Mouse (Mus musculus): ENCODE data around the gene Prrx1.

Prrx1 gene
- long read RNA-seq, experiment 1: 0 reads
- long read RNA-seq, experiment 2, full-length matches to known transcripts: 3 of 3 reads
- long read RNA-seq, experiment 2, partial matches to known transcripts: 0 of 3 reads
- long read RNA-seq, experiment 2, other reads (novel, unspliced or antisense): 0 of 3 reads

DNA sequence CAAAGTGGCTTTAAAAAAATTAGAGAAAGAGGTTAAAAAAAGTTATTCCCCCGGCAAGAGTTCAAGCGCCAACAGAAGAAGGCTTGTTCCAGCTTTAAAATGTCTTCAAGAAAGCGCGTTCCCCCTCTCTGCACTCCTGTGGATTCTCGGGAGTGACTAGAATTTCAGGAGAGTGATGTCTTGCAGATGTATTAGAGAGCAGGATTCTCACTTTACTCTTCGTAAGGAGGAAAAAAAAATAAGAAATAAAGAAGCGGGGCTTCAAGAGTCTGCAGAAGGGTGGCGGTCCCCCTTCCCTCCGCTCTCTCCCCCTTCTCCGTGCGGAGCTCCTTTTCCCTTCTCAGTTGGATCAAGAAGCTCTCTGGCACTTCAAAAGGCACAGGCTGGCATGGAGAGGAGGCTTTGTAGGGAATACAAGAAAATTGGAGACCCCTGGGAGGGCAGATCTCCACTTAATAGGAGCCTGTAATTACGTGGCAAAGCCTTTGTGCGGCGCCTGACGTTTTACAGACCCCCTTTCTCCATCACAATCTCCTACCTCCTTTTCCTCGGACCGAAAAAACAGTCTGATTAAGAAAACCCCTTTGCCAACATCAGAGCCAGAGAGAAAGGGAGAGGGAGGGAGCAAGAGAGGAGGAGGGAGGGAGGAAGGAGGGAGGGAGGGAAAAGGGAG is at the start of gene Prrx1:
TSS of gene Prrx1 (minus strand) at position 610 of the 673 bp plus-strand sequence.
- intact Hi-C loops (cut with DNase I): no loop called here

DNA sequence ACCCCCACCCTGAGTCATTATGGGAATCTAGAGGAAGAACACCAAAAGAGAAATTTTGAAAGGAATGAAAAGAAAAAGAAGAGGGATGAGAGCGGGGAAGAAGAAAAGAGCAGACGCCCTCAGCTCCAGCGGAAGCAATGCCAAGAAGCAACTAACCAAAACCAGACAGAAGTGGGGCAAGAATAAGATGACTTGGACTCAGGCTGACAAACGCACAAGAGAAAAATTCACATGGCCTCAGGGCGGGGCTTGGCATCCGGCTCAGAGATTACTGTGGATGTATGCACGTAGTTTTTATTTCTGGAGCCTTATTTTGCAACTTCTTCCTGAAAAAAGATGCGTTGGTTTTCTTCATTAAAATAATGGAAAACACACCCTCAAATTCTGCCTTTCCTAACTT is 48.7 kb upstream of the Prrx1 start:
- intact Hi-C loops (cut with DNase I): no loop called here

GRCm38 (mm10) chr1:163361376-163361775 is 47.9 kb upstream of the Prrx1 start:
- intact Hi-C loops (cut with DNase I): no loop called here

- intact Hi-C loops (cut with DNase I): no loop called here
Observed at GRCm38 (mm10) chr1:163360796-163361195, 47.3 kb upstream of the Prrx1 start.

DNA sequence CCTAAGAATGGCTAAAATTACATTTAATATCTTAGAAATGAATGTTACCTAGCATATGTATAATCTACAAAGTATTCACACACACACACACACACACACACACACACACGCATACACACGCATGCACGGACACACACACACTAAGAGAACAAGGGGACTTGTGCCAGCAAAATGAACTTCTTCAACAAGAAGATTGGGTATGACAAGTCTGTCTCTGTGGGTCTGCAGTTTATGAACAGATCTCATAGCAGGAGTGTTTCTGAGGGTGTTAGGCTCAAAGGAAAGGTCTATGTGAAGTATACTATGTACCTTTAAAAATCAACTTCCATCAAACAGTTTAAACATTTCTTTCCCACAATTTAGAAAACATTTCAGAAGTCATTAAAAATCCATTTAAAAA is 46.0 kb upstream of the Prrx1 start:
- intact Hi-C loops (cut with DNase I): no loop called here

DNA sequence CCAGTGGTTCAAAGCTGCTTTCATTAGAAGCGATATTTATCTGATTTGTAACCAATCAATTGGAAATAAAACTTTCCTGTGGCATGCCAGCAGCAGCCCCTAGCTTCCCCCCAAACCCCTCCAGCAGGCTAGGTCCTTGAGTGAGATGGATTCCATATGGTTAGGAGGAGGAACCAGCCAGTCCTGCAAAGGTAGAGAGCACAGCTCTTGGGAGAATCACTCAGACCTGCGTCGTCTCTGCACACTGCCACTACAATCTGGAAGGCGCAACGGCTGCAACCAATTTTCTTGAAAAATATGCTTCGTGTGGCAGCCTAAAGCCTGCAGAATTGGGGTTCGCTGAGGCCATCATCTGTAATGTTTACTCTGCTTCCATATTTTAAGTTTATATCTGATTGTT is 44.7 kb upstream of the Prrx1 start:
- intact Hi-C loops (cut with DNase I): no loop called here

GRCm38 (mm10) chr1:163357733-163358132 is 44.2 kb upstream of the Prrx1 start:
- intact Hi-C loops (cut with DNase I): no loop called here

DNA sequence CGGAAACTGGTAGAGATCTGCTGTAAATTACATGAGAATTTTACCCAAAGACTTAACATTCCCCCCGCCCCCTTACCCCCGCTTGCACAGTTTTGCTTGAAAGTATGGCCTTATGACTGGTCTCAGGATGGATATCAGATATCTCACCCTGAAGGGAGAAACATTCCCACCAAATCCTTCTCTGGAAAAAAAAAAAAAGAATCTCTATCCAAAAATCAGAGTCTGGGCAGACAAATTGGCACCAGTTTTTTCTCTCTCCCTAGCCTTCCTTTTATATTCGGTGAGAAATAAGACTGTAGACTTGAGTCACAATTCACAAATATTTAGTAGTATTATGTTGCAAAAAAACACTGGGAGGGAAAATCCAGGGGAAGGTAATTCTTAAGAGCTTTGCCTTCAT is 42.7 kb upstream of the Prrx1 start:
- intact Hi-C loops (cut with DNase I): no loop called here

DNA sequence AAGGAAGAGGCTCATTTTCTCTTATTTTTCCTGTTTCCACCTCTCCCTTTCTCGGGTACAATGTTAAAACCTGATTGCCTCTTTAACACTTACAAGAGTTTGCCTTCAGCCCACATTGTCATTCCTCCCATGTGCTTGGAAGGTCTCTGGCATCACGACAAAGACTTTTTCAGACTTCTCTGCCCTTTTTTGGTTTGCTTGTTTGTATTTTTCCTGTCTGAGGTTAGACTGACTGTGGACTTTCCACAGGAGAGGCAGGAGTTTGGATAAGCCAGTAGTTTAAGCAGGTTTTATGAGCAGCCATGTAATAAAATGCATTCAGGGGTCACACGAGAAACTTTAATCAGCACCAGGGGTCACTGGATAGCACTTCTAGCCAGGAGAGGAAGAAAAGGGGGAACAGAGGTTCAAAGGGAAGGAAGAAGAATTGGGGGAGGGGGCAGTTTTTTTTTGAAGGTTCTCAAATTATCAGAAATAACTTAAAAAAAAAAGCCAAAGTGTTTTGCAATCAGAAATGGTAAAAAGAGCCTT is 42.2 kb upstream of the Prrx1 start:
- intact Hi-C loops (cut with DNase I): no loop called here

- intact Hi-C loops (cut with DNase I): no loop called here
Observed at GRCm38 (mm10) chr1:163350988-163351387, 37.5 kb upstream of the Prrx1 start.

- intact Hi-C loops (cut with DNase I): no loop called here
Observed at GRCm38 (mm10) chr1:163345541-163345940, 32.0 kb upstream of the Prrx1 start.

GRCm38 (mm10) chr1:163344931-163345330 is 31.4 kb upstream of the Prrx1 start:
- intact Hi-C loops (cut with DNase I): no loop called here

DNA sequence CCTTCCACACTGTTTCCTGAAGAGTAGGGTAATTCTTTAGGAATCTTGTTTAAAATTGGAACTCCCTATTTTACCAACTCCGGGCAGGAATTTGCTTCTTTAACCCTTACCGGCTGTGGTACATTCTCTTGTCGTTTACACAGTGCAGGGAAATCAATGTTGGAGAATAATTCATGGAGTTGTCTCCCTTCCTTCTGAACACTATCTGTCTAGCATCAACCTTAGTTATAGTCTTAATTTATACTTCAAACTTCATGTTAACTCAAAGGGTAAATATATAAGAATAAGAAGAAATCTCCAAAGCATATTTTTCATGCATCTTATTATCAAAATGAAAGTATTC is 25.7 kb upstream of the Prrx1 start:
- intact Hi-C loops (cut with DNase I): no loop called here

DNA sequence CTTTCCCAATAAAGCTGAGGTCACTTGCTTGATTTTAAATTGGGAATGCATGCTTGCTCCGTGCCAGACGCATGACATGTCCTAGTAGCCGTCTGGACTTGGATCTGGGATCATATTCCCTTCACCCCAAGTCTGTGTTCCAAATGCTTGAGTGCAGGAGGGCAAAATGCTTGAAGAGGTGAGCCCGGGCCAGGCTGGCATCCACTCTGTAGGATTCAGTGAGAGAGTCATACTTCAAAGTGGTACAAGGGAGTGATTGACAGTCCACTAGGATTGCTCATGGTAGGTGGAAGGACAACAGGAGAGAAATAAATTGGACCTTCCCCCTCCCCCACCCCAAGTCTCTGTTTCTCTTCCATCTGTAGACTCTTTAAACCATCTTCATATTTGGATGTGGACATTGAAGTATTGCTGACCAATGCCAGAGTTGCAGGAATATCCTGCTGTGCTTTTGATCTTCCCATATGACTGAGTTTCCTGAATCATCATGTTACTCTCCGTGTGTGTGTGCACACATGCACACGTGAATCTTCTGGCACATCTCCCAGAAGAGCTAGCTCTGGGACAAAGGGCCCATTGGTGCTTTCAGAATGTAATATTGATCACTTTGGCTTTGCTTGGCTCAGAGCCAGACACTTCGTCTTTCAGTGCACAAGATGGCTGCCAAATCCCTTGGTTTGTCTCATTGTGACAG is 25.2 kb upstream of the Prrx1 start:
- intact Hi-C loops (cut with DNase I): no loop called here

DNA sequence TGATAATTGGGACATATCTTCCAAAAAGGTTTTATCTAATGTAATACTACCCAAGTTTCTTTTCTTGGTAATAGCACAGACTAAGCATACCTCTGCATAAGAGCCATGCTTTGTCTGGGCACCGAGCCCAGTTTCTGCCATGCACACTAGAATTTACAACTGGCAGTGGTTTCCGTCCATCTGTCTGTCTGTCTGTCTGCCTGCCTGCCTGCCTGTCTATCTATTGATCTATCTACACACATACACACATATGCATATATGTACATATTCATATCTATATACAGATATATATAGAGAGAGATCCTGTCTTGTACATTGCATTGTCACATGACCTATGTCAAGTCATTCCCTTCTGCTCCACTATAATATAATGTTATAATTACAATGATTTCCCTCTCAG is 24.3 kb upstream of the Prrx1 start:
- intact Hi-C loops (cut with DNase I): no loop called here

DNA sequence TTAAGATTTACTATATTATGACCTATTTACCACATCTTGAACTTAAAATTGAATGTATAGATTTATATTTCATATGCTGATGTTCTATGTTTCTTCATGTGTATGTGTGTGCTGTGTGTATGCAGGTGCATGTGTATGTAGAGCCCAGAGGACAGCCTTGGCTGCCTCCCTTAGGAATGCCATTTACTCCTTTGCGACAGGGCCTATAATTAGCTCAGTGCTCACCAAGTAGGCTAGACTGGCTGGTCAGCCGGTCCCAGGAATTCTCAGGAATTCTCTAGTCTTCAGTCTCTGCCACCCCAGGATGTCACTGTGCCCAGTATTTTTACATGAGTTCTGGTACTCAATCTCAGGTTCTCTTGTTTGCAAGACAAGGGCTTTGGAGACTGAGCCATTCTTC is 13.8 kb upstream of the Prrx1 start:
- intact Hi-C loops (cut with DNase I): no loop called here

GRCm38 (mm10) chr1:163319669-163320571 is 6.4 kb upstream of the Prrx1 start:
- intact Hi-C loops (cut with DNase I): no loop called here

DNA sequence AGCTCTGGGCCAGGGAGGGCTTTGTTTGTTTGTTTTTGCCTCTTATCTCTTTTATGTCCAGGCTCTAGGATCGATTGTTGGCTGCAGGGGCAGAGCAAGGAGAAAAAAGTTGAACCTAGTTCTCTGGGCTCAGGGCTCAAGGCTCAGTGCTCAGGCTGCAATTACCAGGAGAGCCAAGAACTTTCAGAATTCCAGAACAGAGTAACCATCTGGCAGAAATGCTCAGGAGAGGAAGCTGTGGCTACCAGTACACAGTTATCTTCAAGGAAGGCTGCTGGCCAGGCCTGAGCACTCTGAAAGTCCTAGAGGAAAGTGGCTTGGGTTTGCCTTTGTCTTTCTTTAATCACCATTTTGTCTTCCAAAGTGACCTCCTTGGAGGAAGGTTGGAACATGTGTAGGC is 3.4 kb upstream of the Prrx1 start:
- intact Hi-C loops (cut with DNase I): no loop called here

DNA sequence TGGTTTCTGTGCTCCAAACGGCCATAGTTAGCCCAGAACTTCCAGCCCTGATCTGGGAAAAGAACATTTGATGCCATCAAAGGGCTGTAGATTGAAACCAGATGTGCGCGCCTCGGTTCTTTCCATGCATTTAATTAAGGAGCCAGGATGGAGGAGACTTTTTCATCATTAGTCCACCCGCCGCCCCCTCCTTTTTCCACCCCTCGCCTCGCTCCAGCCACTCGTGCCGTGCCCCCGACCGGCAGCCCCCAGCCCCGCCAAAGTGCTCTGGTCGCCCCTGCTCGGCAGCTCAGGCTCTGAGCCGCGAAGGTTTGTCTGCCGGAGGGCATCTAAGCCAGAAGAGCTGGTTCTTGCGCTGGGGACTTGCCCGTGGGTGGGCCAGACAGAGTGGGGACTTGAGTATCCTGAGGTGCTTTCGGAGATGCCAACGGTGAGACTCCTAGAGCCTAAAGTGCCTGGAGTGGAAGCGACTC is 1.4 kb upstream of the Prrx1 start:
- intact Hi-C loops (cut with DNase I): no loop called here

GRCm38 (mm10) chr1:163313921-163314725 is 613 bp upstream of the Prrx1 start:
- intact Hi-C loops (cut with DNase I): no loop called here
